Mouse (Mus musculus) MEL (cell line): ENCODE measurements at regions not wholly inside any gene's neighbourhood (a gene's known extent, or its start where the extent isn't known, plus 50 kb on each side); places are given as distances from the start of the nearest gene placed in this dataset.

Experiments
- BHLHE40 ChIP-seq: IDR thresholded peaks from 2 replicates; pipeline ENCODE4 v1.6.1; 2012; ENCODE audit warnings: low read depth, mild to moderate bottlenecking, inconsistent platforms, low read length, improper control_type of control experiment, borderline replicate concordance
- CTCF ChIP-seq, 3 experiments: IDR thresholded peaks in 2 of 3; conservative IDR thresholded peaks in 1 of 3; 2 replicates each; pipeline ENCODE4 v1.5.1; 2011 to 2012; ENCODE audit warnings: low read length in 3 of 3, low read depth in 2 of 3, mild to moderate bottlenecking in 2 of 3, improper control_type of control experiment in 1 of 3, inconsistent platforms in 1 of 3, mixed read lengths in 1 of 3, moderate library complexity in 1 of 3; ENCODE audit not compliant: control insufficient read depth in 1 of 3, insufficient read depth in 1 of 3, poor library complexity in 1 of 3, severe bottlenecking in 1 of 3
- POLR2AphosphoS2 ChIP-seq: IDR thresholded peaks from 2 replicates; pipeline ENCODE4 v1.6.1; 2011; ENCODE audit warnings: low read length, improper control_type of control experiment

DNA sequence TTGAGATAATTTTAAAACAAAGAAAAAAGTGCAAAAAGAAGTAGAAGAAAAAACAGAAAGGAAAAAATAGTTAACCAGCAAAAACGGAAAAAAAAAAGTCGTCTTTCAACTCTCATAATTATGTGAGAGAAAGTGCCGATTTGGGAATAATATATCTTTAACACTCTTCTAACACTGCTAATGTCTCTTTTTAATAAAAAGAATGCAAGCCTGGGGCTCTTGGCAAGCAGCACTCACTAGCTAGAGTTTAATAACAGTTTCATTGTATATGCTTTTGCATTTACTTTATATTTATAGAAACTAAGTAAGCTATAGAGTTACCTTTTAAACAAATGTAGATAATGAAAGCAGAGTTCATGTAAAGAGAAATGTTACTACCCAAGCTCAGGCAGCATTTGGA lies 107.5 kb downstream of the 4930444P10Rik start:
- TF ChIP-seq CTCF (IDR thresholded peaks at IDR 0.05 in 2 of 3, conservative IDR thresholded peaks at IDR 0.05 in 1 of 3; ENCODE audit: control insufficient read depth in 1 of 3, insufficient read depth in 1 of 3, low read depth in 2 of 3, low read length in 3 of 3, poor library complexity in 1 of 3, severe bottlenecking in 1 of 3) = no peak
- no peak for TF ChIP-seq BHLHE40
- no peak for TF ChIP-seq POLR2AphosphoS2
